Mouse (Mus musculus) liver, embryonic 16.5 days (tissue): ENCODE measurements around the gene Fam107a. TPM values are rescaled to one million over a fixed set of nuclear protein-coding genes. Genes with fewer than 3 reads are reported as not detected.
"Not testable (repeated sequence)": the region's sequence is repeated elsewhere in the genome, so short reads cannot be mapped to it uniquely, and the experiment has no call there.

ENCODE experiments used
- ATAC-seq: fragments of 200-750 bp; cut with Nextera tagmentation; 2 replicates; pipeline ENCODE4 v1.8.0; 2017; ENCODE audit warnings: low read depth, mild to moderate bottlenecking, moderate number of reproducible peaks, moderate library complexity
- H3K27ac ChIP-seq: fragments of 300-500 bp; sonication (generic); 2 replicates; pipeline ENCODE4 v1.5.1; 2014; ENCODE audit warnings: mild to moderate bottlenecking, low read length
- H3K27me3 ChIP-seq: fragments of 300-500 bp; sonication (generic); 2 replicates; pipeline ENCODE4 v1.6.1; 2014; ENCODE audit warnings: low read depth, low read length, mixed read lengths; ENCODE audit not compliant: control insufficient read depth, insufficient read depth
- H3K36me3 ChIP-seq: fragments of 300-500 bp; sonication (generic); 2 replicates; pipeline ENCODE4 v1.6.1; 2014; ENCODE audit warnings: mild to moderate bottlenecking; ENCODE audit not compliant: control insufficient read depth, insufficient read depth
- H3K4me1 ChIP-seq: fragments of 300-500 bp; sonication (generic); 2 replicates; pipeline ENCODE4 v1.6.1; 2014; ENCODE audit warnings: low read depth, low read length, mixed read lengths; ENCODE audit not compliant: control insufficient read depth
- H3K4me2 ChIP-seq: fragments of 300-500 bp; sonication (generic); 2 replicates; pipeline ENCODE4 v1.6.1; 2014; ENCODE audit warnings: low read depth, low read length, mixed read lengths
- H3K4me3 ChIP-seq: fragments of 300-500 bp; sonication (generic); 2 replicates; pipeline ENCODE4 v1.5.1; 2014; ENCODE audit warnings: low read depth, mild to moderate bottlenecking, low read length
- H3K9ac ChIP-seq: fragments of 300-500 bp; sonication (generic); 2 replicates; pipeline ENCODE4 v1.6.1; 2014; ENCODE audit warnings: low read depth, low read length
- H3K9me3 ChIP-seq: fragments of 300-500 bp; sonication (generic); replicated peaks from 2 replicates; pipeline ENCODE4 v1.6.1; 2016; ENCODE audit warnings: low read length; ENCODE audit not compliant: control insufficient read depth
- WGBS: fragments of 180-500 bp; shearing (Covaris S2); extraction: QIAGEN DNeasy Blood & Tissue Kit; methylation state at CpG from one replicate; pipeline ENCODE4 v1.1.7; 2014; ENCODE audit not compliant: insufficient replicate concordance; 5-methylcytosine and 5-hydroxymethylcytosine counted together
- polyA plus RNA-seq: library from polyadenylated mRNA; unstranded; fragments of >200 nt; fragmentation: Nextera tagmentation; extraction: Ambion mirVana; gene quantifications from 2 replicates; pipeline ENCODE4 v1.2.1, GENCODE M21; 2015

Fam107a gene
- polyA plus RNA-seq, 1 experiment from 2014 or later, result 0.02 TPM

DNA sequence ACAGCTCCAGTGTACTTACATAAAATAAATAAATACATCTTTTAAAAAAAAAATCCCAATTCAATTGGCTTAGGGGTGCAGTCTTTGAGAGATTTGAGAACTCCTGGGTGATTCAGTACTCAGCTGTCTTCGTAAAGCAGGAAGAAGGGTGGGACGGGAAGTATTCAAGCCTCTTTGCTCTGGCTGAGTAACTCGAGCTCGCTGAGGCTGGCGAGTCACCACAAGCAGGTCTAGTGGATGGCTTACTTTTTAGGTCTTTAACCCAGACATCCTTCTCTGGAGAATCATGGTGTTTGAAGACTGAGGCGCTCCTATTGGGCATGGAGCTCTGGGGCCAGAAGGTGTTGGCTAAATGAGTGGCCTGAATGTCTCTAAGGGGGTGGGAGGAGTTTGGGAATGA lies 10.9 kb downstream of the Fam107a start:
- Histone ChIP-seq H3K9me3 (no peaks in the 10 kb centered on the region), H3K4me1 (no peaks in the 10 kb centered on the region), H3K9ac (no peak overlapping the region), H3K4me3 (no peak overlapping the region), H3K27ac (no peak overlapping the region), H3K27me3 (no peaks in the 10 kb centered on the region), H3K4me2 (no peak overlapping the region), H3K36me3 (no peaks in the 10 kb centered on the region)
- no peak for ATAC-seq
- WGBS, result 40% methylated on average over 6 of the region's 6 CpGs

DNA sequence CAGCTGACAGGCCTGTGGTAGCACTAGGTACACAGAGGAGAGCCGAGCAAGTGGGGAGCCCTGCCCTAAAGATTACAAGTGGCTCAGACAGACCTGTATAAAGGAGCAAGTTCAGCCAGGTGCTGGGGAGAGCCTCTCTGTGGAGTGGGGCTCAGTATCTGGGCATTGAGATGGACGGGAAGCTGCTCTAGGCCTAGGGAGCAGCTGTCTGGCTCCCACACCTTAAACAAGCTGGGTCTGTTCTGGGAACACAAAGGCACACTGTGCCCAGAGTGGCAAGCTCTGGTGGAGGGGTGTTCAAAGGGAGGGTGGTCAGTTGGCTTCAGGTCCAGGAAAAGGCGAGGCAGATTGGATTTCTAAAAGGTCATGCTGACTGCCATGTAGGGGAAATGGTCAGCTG lies 12.8 kb downstream of the Fam107a start:
- Histone ChIP-seq H3K9ac (no peak overlapping the region), H3K27ac (no peak overlapping the region), H3K4me1 (no peaks in the 10 kb centered on the region), H3K9me3 (no peaks in the 10 kb centered on the region), H3K4me3 (no peak overlapping the region), H3K36me3 (no peaks in the 10 kb centered on the region), H3K4me2 (no peak overlapping the region), H3K27me3 (no peaks in the 10 kb centered on the region)
- WGBS, result 53% methylated on average over 3 of the region's 3 CpGs
- ATAC-seq, result no peak

DNA sequence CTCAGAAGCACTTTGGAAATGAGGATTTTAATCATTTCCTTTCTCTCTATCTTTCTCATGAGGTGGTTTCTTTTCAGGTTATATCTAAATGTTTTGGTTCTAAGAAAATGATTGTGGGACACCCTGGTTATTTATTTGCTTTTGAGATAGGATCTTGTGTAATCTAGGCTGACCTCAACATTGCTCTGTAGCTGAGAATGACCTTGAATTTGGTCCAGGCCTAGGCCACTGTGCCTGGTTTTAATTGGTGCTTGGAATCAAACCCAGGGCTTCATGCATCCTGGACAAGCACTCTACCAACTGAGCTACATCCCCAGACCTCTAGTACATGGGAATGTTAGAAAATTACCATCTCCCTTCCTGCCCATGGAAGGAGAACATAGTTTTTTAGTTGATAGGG lies 13.7 kb downstream of the Fam107a start:
- Histone ChIP-seq H3K36me3 (no peaks in the 10 kb centered on the region), H3K9me3 (no peaks in the 10 kb centered on the region), H3K4me1 (no peaks in the 10 kb centered on the region), H3K27ac (no peak overlapping the region), H3K27me3 (no peaks in the 10 kb centered on the region), H3K4me2 (no peak overlapping the region), H3K9ac (no peak overlapping the region), H3K4me3 (no peak overlapping the region)
- ATAC-seq, result peak; percentile 48; the same call in 1 of the 2 replicates

DNA sequence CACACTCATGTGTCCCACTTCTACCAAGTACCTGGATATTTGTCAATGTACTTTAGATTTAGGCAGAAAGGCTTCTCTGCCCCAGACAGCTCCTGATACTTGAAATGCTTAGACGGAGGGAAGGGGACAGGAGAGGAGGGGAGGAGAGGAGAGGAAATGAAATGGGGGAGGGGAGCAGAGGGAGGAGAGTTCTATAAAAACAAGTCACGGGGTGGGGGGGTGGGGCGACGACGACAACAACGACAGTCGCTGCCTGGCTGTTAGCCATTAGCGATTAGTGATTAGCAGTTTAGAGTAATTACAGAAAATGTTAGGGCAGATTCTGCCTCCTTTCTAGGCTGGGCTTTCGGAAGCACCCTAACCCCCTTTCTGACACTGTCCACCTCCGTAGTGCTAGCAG lies 15.1 kb downstream of the Fam107a start:
- no peaks in the 10 kb centered on the region for H3K36me3 ChIP-seq
- WGBS, result 24% methylated on average over 10 of the region's 10 CpGs
- H3K9ac ChIP-seq, result no peak overlapping the region
- no peaks in the 10 kb centered on the region for H3K9me3 ChIP-seq
- no peak overlapping the region for H3K4me2 ChIP-seq
- H3K27ac ChIP-seq, result no peak overlapping the region
- H3K4me1 ChIP-seq, result no peaks in the 10 kb centered on the region; the same call in 1 of the 2 replicates
- H3K4me3 ChIP-seq, result no peak overlapping the region
- ATAC-seq, result no peak
- H3K27me3 ChIP-seq, result no peaks in the 10 kb centered on the region

DNA sequence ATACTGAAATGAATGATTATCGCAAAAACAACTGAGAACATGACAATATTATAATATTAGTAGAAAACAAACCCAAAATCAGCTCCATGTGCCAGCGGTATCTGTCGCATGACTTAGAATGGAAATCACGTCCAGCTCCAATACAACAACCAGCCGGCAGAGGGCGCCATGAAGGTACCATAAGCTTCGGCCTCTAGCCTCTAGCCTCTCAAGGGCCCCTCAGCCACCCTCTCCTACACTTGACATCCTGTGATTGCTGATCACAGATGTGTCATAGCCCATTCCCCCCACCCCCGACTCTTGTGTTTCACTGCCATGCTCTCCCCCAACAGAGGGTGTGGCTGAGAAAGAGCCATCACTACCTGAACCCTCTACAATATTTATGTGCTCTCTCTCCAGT lies 17.5 kb downstream of the Fam107a start:
- Histone ChIP-seq H3K27ac (no peak overlapping the region), H3K4me1 (no peaks in the 10 kb centered on the region; the same call in 1 of the 2 replicates), H3K9ac (no peak overlapping the region), H3K4me3 (no peak overlapping the region), H3K4me2 (no peak overlapping the region), H3K27me3 (no peaks in the 10 kb centered on the region), H3K9me3 (no peaks in the 10 kb centered on the region), H3K36me3 (no peaks in the 10 kb centered on the region)
- ATAC-seq, result no peak
- whole genome bisulfite sequencing, result 21% methylated on average over 8 of the region's 8 CpGs

DNA sequence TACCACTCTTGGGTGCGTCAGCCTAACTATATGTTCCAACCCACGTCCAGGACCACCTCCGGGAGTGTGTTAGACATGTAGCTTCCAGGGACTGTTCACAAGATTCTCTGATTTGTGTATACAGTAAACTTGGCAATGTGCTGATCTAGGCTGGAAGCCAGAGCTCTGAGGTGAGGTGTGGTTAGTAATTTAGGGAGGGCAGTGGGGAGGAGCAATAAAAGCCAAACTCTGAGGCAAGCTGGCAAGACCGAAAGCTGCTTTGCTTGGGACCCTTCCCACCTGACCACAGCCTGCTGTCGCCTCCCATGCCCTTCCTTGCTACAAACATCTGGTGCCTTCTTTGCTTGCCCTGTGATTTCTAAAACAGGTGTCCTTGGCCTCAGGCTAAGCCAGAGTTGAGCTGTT lies 19.9 kb downstream of the Fam107a start:
- peak; percentile 79 for ATAC-seq
- Histone ChIP-seq H3K27ac (no peak overlapping the region), H3K9me3 (no peaks in the 10 kb centered on the region), H3K9ac (no peak overlapping the region), H3K27me3 (no peaks in the 10 kb centered on the region), H3K36me3 (no peaks in the 10 kb centered on the region), H3K4me3 (no peak overlapping the region), H3K4me2 (no peak overlapping the region), H3K4me1 (no peaks in the 10 kb centered on the region; the same call in 1 of the 2 replicates)
- WGBS, result 55% methylated on average over 5 of the region's 5 CpGs

DNA sequence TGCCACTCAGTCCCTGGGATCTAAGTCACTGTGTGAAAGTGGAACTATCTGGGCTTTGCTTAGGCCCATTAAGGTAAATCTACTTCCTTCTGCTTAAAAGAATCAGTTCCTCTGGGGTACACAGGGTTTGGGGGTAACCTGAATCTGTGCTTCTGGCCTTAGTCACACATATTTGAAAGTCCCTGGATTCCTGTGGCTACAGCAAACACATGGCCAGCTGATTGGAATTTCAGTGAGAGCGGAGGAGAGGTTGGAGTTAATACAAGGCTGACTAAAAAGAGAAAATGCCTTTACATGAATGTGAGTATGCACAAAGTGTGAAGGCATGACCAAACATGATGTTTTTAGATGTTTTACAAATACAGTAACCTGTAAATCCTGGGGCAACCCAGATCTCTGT lies 23.6 kb downstream of the Fam107a start:
- H3K27me3 ChIP-seq, result no peaks in the 10 kb centered on the region
- H3K4me2 ChIP-seq, result no peak overlapping the region
- H3K4me1 ChIP-seq, result no peaks in the 10 kb centered on the region; the same call in 1 of the 2 replicates
- H3K36me3 ChIP-seq, result no peaks in the 10 kb centered on the region
- ATAC-seq, result no peak
- no peaks in the 10 kb centered on the region for H3K9me3 ChIP-seq
- no peak overlapping the region for H3K27ac ChIP-seq
- H3K4me3 ChIP-seq, result no peak overlapping the region
- H3K9ac ChIP-seq, result no peak overlapping the region
- 72% methylated on average over 1 of the region's 1 CpGs for WGBS

DNA sequence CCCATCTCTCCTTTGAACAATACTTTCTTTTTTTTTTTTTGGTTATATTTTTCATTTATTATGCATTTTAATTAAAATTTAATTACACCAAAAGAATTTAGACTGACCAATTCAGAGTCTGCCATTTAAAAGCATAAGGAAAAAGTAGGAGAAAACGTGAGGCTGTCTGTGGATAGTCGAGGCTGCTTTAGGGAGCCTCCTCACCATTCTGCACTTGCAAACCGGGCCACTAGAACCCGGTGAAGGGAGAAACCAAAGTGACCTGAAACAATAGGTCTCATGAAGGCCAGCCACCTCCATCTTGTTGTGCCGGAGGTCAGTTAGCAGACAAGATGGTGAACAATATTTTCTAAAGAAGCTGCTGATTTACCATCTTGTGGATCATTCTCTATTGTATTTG lies 31.2 kb downstream of the Fam107a start:
- H3K27ac ChIP-seq, H3K9me3 ChIP-seq, H3K27me3 ChIP-seq, H3K4me3 ChIP-seq, H3K4me2 ChIP-seq, H3K4me1 ChIP-seq, H3K9ac ChIP-seq, H3K36me3 ChIP-seq: not testable (repeated sequence)
- ATAC-seq, result peak; percentile 68
- 65% methylated on average over 5 of the region's 5 CpGs for WGBS

DNA sequence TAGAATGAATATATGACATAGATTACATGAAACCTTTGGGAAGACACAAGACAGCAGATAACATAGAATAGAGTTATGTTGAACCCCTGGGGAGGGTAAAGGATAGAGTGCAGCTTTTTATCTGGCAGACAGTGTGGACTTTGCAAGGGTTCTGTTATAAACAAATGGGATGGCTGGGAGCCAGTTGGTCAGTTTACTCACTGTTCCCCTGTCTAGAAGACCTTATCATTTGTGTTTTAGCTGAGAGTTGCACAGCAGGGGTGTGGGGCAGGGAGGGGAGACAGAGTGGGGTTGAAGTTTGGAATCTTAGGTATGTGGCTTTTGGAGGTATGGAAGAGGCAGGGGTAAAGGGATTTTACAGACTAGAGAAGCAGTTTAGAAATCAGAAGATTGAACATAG lies 34.0 kb downstream of the Fam107a start:
- peak; percentile 88 for ATAC-seq
- Histone ChIP-seq H3K36me3 (no peaks in the 10 kb centered on the region), H3K27me3 (no peaks in the 10 kb centered on the region), H3K4me3 (no peak overlapping the region), H3K4me2 (no peak overlapping the region), H3K9ac (no peak overlapping the region), H3K27ac (peak overlapping the region; percentile 82), H3K4me1 (no peaks in the 10 kb centered on the region; the same call in 1 of the 2 replicates), H3K9me3 (no peaks in the 10 kb centered on the region)

DNA sequence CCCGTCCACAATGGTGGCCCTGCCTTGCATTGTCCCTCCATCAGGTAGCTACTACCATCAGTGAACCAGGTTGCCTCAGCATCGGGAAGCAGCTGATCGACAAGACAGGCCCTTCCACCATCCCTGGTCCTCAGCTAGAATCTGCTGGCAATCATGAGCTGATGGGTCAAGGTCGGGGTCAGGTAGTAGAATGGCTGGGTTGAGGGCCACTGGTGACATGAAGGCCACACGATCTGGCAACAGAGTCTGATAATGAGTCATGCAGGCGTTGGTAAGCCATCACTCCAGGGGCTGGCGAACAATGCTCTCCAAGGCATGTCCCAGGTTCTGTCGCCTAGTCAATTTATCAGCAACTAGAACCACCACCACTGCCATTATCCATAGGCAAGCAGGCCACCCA lies 46.5 kb downstream of the Fam107a start:
- not testable (repeated sequence) for H3K4me3 ChIP-seq, H3K36me3 ChIP-seq, H3K27ac ChIP-seq, H3K4me2 ChIP-seq, H3K27me3 ChIP-seq, ATAC-seq, H3K4me1 ChIP-seq, H3K9ac ChIP-seq, H3K9me3 ChIP-seq
- WGBS, result 56% methylated on average over 8 of the region's 8 CpGs
